In genomic region chr8:8334515-8334914, GRCm38 (mm10) we compare ENCODE assay signal across 10 mouse cellular contexts.
DNase-seq lines count a peak whose midpoint lies in the region; ATAC-seq and TF ChIP-seq lines count a peak whose summit lies in the region.
"Had no signal": no experiment of that assay in that cellular context is flagged by ENCODE, and none has a peak within 500 bp of the region (broad histone marks: within the 10 kb centered on the region; RNA-seq: fewer than 3 reads in every experiment).

No protein-coding gene starts in this region.

- peak; percentile 86 for ATAC-seq in granulocyte monocyte progenitor cell, adult 5-6 weeks (replicated peaks; ENCODE audit: poor library complexity, severe bottlenecking)
- ATAC-seq in kidney, embryonic 14.5 days (ENCODE audit: low FRiP score, low TSS enrichment), result 0 out of 2 replicates have a peak, but pooled peaks have one; percentile 26
- ATAC-seq in inflammation-experienced regulatory T-cells, adult 6 months, result no peak
- no peak for ATAC-seq in midbrain, postnatal 0 days (ENCODE audit: low FRiP score)

- no peak overlapping the region for H3K4me3 ChIP-seq in layer of hippocampus, adult 2 months
- no peak overlapping the region for H3K4me3 ChIP-seq in kidney, embryonic 14.5 days (ENCODE audit: low read length)
- H3K4me3 ChIP-seq in midbrain, postnatal 0 days (ENCODE audit: low read depth, low read length), result no peak overlapping the region

- H3K27ac ChIP-seq in layer of hippocampus, adult 2 months, result peak overlapping the region; percentile 46; the same call in 1 of the 2 replicates
- H3K27ac ChIP-seq in kidney, embryonic 14.5 days (ENCODE audit: low read depth, low read length), result no peak overlapping the region; the same call in 1 of the 2 replicates
- no peak overlapping the region for H3K27ac ChIP-seq in midbrain, postnatal 0 days (ENCODE audit: low read depth, low read length)
- H3K27ac ChIP-seq: hindbrain, embryonic 14.5 days had no signal

- H3K4me2 ChIP-seq in kidney, embryonic 14.5 days (replicated peaks; ENCODE audit: low read depth, low read length), result no peak overlapping the region
- H3K4me2 ChIP-seq in midbrain, postnatal 0 days (ENCODE audit: low read depth, low read length, poor library complexity, severe bottlenecking), result no peak overlapping the region
- H3K4me2 ChIP-seq: hindbrain, embryonic 14.5 days; lung, embryonic 14.5 days had no signal

- WGBS in kidney, embryonic 14.5 days, result 76% methylated on average over 7 of the region's 7 CpGs
- 76% methylated on average over 7 of the region's 7 CpGs for WGBS in midbrain, postnatal 0 days

- no peaks in the 10 kb centered on the region for H3K9me3 ChIP-seq in kidney, embryonic 14.5 days (ENCODE audit: control insufficient read depth, low read length)
- no peaks in the 10 kb centered on the region for H3K9me3 ChIP-seq in midbrain, postnatal 0 days (ENCODE audit: low read length)

- no peak for TF ChIP-seq CTCF in layer of hippocampus, adult 2 months (conservative IDR thresholded peaks at IDR 0.05)
- TF ChIP-seq CTCF in midbrain, postnatal 0 days (IDR thresholded peaks at IDR 0.05), result no peak

- no peaks in the 10 kb centered on the region for H3K36me3 ChIP-seq in kidney, embryonic 14.5 days (ENCODE audit: control insufficient read depth, insufficient read depth, low read length)
- H3K36me3 ChIP-seq in midbrain, postnatal 0 days (ENCODE audit: insufficient read depth, low read length), result no peaks in the 10 kb centered on the region

- no peaks in the 10 kb centered on the region for H3K27me3 ChIP-seq in kidney, embryonic 14.5 days (ENCODE audit: control insufficient read depth, insufficient read depth, low read length)
- H3K27me3 ChIP-seq in midbrain, postnatal 0 days (ENCODE audit: insufficient read depth, low read length), result no peaks in the 10 kb centered on the region

- no peak overlapping the region for H3K9ac ChIP-seq in kidney, embryonic 14.5 days (ENCODE audit: low read depth, low read length)
- no peak overlapping the region for H3K9ac ChIP-seq in midbrain, postnatal 0 days (replicated peaks; ENCODE audit: low read length, poor library complexity, severe bottlenecking)
- H3K9ac ChIP-seq: hindbrain, embryonic 14.5 days; lung, embryonic 14.5 days had no signal

- 0 out of 2 replicates have a peak, but pooled peaks cover 22% of the 10 kb centered on the region for H3K4me1 ChIP-seq in kidney, embryonic 14.5 days (ENCODE audit: control insufficient read depth, insufficient read depth, low read length)
- no peaks in the 10 kb centered on the region for H3K4me1 ChIP-seq in midbrain, postnatal 0 days (ENCODE audit: insufficient read depth, low read length)

- no peak for DNase-seq in layer of hippocampus, adult 2 months (ENCODE audit: low spot score in 2 of 2)
- no peak for DNase-seq in layer of hippocampus, adult 9-10 months (ENCODE audit: low spot score)
- peak; percentile 39 for DNase-seq in naive thymus-derived CD4-positive, alpha-beta T cell, adult 2 months (ENCODE audit: low read depth)
- DNase-seq in midbrain, postnatal 0 days (ENCODE audit: low spot score), result no peak
- no peak for DNase-seq in MN1 (ENCODE audit: low spot score)
- DNase-seq: lung, embryonic 14.5 days had no signal

Comparison
In these comparisons a context has a peak if more than half of its experiments do, and no peak if none do; other contexts are left out.
1. ATAC-seq: peak in granulocyte monocyte progenitor cell, adult 5-6 weeks (single experiment) and kidney, embryonic 14.5 days (single experiment); none in inflammation-experienced regulatory T-cells, adult 6 months (single experiment) and midbrain, postnatal 0 days (single experiment).